Mouse (Mus musculus) heart, embryonic 12.5 days (tissue): ENCODE data around the gene Olfm1. TPM values are rescaled to one million over a fixed set of nuclear protein-coding genes. Genes with fewer than 3 reads are reported as not detected.

ENCODE experiments used
- ATAC-seq: fragments of 200-750 bp; cut with Nextera tagmentation; 2 replicates; pipeline ENCODE4 v1.8.0; 2017; ENCODE audit warnings: moderate TSS enrichment, moderate library complexity; ENCODE audit not compliant: insufficient number of reproducible peaks, low FRiP score
- H3K27ac ChIP-seq: fragments of 300-500 bp; sonication (generic); 2 replicates; pipeline ENCODE4 v1.5.1; 2016; ENCODE audit warnings: mild to moderate bottlenecking, moderate library complexity; ENCODE audit not compliant: poor library complexity, severe bottlenecking
- H3K27me3 ChIP-seq: fragments of 300-500 bp; sonication (generic); replicated peaks from 2 replicates; pipeline ENCODE4 v1.6.1; 2016; ENCODE audit warnings: mild to moderate bottlenecking, moderate library complexity
- H3K36me3 ChIP-seq: fragments of 300-500 bp; sonication (generic); 2 replicates; pipeline ENCODE4 v1.6.1; 2016; ENCODE audit warnings: mild to moderate bottlenecking, moderate library complexity
- H3K4me1 ChIP-seq: fragments of 300-500 bp; sonication (generic); replicated peaks from 2 replicates; pipeline ENCODE4 v1.6.1; 2016; ENCODE audit warnings: mild to moderate bottlenecking
- H3K4me2 ChIP-seq: fragments of 300-500 bp; sonication (generic); 2 replicates; pipeline ENCODE4 v1.6.1; 2016; ENCODE audit warnings: mild to moderate bottlenecking, moderate library complexity
- H3K4me3 ChIP-seq: fragments of 300-500 bp; sonication (generic); 2 replicates; pipeline ENCODE4 v1.5.1; 2016; ENCODE audit warnings: mild to moderate bottlenecking
- H3K9ac ChIP-seq: fragments of 300-500 bp; sonication (generic); 2 replicates; pipeline ENCODE4 v1.6.1; 2016; ENCODE audit warnings: mild to moderate bottlenecking, moderate library complexity
- H3K9me3 ChIP-seq: fragments of 300-500 bp; sonication (generic); replicated peaks from 2 replicates; pipeline ENCODE4 v1.6.1; 2016; ENCODE audit warnings: mild to moderate bottlenecking, moderate library complexity
- WGBS: fragments of 180-500 bp; shearing (Covaris S2); methylation state at CpG from one replicate; pipeline ENCODE4 v1.1.7; 2016; 5-methylcytosine and 5-hydroxymethylcytosine counted together
- polyA plus RNA-seq: library from polyadenylated mRNA; unstranded; fragments of >200 nt; fragmentation: Nextera tagmentation; extraction: Ambion mirVana; gene quantifications from 2 replicates; pipeline ENCODE4 v1.2.1, GENCODE M21; 2016

The Olfm1 gene
- polyA plus RNA-seq, 1 experiment from 2014 or later: 6.2 TPM

DNA sequence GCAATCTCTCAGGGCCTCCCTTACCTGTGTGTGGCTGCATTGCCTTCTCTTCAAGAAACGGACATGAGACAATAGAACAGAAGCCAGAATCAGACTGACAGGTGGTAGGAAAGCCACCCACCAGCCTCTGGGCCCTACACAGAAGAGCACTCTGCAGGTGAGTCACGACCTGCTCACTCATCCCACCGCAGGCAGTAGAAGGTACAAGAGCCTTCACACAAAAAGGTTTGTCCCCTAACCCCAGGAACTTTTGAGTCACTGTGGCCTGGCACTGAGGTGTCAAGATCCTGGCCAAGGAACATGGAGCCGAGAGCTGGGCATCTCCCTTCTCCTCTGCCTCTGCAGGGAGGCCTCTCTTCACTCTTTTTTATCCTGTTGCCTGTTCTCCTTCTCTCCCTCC, 42.3 kb downstream of the Olfm1 start:
- no peak overlapping the region for H3K4me2 ChIP-seq
- no peak overlapping the region for H3K27ac ChIP-seq
- H3K4me3 ChIP-seq: no peak overlapping the region
- ATAC-seq: no peak
- WGBS: 63% methylated on average over 4 of the region's 4 CpGs
- H3K4me1 ChIP-seq: 0 out of 2 replicates have a peak, but pooled peaks cover 7% of the 10 kb centered on the region
- H3K9ac ChIP-seq: no peak overlapping the region
- H3K27me3 ChIP-seq: no peaks in the 10 kb centered on the region
- H3K36me3 ChIP-seq: peaks cover under 1% of the 10 kb centered on the region; the same call in 1 of the 2 replicates
- 0 out of 2 replicates have a peak, but pooled peaks cover 3% of the 10 kb centered on the region for H3K9me3 ChIP-seq

DNA sequence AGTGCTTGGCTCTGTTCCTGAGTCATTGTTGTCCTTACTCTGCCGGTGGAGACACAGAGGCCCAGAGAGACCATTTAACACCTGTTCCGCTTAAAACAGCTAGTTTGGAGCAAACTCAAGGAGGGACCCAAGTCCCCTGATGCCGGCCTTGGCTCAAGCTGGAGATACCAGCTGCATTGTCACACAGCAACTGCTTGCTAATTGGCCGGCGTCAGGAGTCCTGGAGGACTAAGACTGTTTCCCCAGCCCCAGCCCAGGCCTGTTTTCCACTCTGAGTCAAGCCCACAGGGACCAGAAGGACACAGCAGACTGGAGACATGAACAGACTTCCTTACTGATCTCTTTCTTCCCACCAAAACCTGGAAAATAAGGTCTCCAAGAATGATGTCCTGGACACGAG, 43.7 kb downstream of the Olfm1 start:
- H3K9me3 ChIP-seq: 0 out of 2 replicates have a peak, but pooled peaks cover 3% of the 10 kb centered on the region
- no peak for ATAC-seq
- H3K36me3 ChIP-seq: no peaks in the 10 kb centered on the region
- H3K9ac ChIP-seq: no peak overlapping the region
- no peaks in the 10 kb centered on the region for H3K27me3 ChIP-seq
- no peak overlapping the region for H3K4me2 ChIP-seq
- H3K4me1 ChIP-seq: 0 out of 2 replicates have a peak, but pooled peaks cover 7% of the 10 kb centered on the region
- H3K4me3 ChIP-seq: no peak overlapping the region
- 70% methylated on average over 6 of the region's 6 CpGs for WGBS
- no peak overlapping the region for H3K27ac ChIP-seq

DNA sequence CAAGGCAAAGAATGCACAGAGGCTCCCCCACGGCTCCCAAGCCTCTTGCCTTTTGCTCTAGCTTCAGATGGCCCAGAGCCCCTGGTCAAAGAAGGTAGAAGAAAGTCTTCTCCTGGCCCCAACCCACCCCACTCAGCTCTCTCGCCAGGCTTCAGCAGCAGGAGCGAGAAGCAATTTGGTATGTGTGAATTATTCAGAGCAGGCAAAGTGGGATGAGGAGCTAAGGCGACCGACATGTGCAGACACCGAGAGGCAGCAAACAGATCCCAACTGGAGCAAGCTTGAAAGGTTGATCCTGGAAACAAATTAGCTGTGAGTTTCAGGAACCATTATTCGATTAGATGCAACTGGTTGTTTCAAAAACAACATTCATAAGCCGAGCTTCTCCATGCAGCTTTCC, 46.8 kb downstream of the Olfm1 start:
- Histone ChIP-seq H3K9ac (no peak overlapping the region), H3K36me3 (no peaks in the 10 kb centered on the region), H3K27me3 (peaks cover 8% of the 10 kb centered on the region; the same call in 1 of the 2 replicates), H3K4me2 (no peak overlapping the region), H3K9me3 (0 out of 2 replicates have a peak, but pooled peaks cover 3% of the 10 kb centered on the region), H3K4me1 (0 out of 2 replicates have a peak, but pooled peaks cover 7% of the 10 kb centered on the region), H3K27ac (no peak overlapping the region), H3K4me3 (no peak overlapping the region)
- ATAC-seq: no peak
- WGBS: 53% methylated on average over 8 of the region's 8 CpGs

GRCm38 (mm10) chr2:28240920-28241319, 48.1 kb downstream of the Olfm1 start:
- H3K4me1 ChIP-seq: 0 out of 2 replicates have a peak, but pooled peaks cover 7% of the 10 kb centered on the region
- WGBS: 69% methylated on average over 3 of the region's 3 CpGs
- no peak overlapping the region for H3K9ac ChIP-seq
- 0 out of 2 replicates have a peak, but pooled peaks cover 3% of the 10 kb centered on the region for H3K9me3 ChIP-seq
- peaks cover 10% of the 10 kb centered on the region for H3K27me3 ChIP-seq
- H3K4me2 ChIP-seq: no peak overlapping the region
- H3K4me3 ChIP-seq: no peak overlapping the region
- no peak overlapping the region for H3K27ac ChIP-seq
- no peak for ATAC-seq
- H3K36me3 ChIP-seq: no peaks in the 10 kb centered on the region

DNA sequence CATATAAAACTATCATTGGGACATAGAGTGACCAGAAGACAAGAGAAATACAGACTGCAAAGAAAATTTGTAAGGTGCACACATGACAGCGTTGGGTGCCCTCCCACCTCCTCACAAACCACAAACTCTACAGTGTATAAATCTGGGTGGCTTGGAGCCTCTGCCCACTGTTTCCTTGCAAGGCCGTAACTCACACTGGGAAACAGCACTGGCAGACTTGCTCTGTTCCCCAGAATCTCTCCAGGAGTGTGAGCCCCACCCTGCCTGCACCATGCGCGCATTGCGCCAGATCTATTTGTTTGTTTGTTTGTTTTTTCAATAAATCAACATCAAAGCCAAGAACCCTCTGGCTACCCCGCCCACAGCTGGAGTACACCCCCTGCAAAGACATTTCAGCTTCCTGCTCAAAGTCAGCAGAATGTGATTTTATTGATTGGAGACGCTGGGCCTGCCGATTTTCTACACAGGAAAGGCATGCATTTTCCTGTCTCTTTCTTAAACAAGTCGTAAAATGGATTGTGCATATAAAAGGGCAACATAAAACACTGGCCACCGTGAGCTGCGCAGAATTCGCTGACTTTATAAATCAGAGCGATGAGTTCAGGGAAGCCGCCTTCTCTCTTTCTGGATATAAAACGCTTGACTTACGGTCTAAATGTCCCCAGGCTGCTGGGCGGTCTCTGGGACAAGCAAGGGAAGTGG, 48.9 kb downstream of the Olfm1 start:
- Histone ChIP-seq H3K9me3 (0 out of 2 replicates have a peak, but pooled peaks cover 3% of the 10 kb centered on the region), H3K4me1 (0 out of 2 replicates have a peak, but pooled peaks cover 7% of the 10 kb centered on the region), H3K27me3 (peaks cover 18% of the 10 kb centered on the region), H3K9ac (no peak overlapping the region), H3K27ac (no peak overlapping the region), H3K36me3 (no peaks in the 10 kb centered on the region), H3K4me2 (no peak overlapping the region), H3K4me3 (no peak overlapping the region)
- 77% methylated on average over 17 of the region's 17 CpGs for WGBS
- no peak for ATAC-seq

DNA sequence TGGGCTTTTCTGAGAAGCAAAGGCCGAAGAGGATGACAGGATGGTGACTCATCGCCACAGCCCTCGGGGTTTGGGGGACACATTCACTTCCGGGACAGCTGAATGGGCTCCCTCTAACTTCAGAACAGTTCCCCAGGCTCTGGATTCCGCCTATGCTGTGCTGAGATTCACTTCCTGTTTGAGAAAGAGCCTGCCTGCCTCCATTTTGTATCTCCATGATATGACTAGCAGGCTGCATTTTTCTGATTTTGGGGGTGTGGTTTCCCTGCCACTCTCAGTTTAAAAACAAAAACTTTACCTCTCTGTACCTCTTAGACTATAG, 49.4 kb downstream of the Olfm1 start:
- H3K4me2 ChIP-seq: no peak overlapping the region
- WGBS: 70% methylated on average over 5 of the region's 5 CpGs

GRCm38 (mm10) chr2:28244667-28245395, 52.0 kb downstream of the Olfm1 start:
- ATAC-seq: no peak

More for the DNA sequence above, 49.4 kb downstream of the Olfm1 start:
- H3K4me3 ChIP-seq: no peak overlapping the region
- no peak for ATAC-seq
- H3K36me3 ChIP-seq: no peaks in the 10 kb centered on the region
- no peak overlapping the region for H3K27ac ChIP-seq
- 0 out of 2 replicates have a peak, but pooled peaks cover 3% of the 10 kb centered on the region for H3K9me3 ChIP-seq
- H3K9ac ChIP-seq: no peak overlapping the region
- 0 out of 2 replicates have a peak, but pooled peaks cover 7% of the 10 kb centered on the region for H3K4me1 ChIP-seq
- H3K27me3 ChIP-seq: peaks cover 19% of the 10 kb centered on the region

DNA sequence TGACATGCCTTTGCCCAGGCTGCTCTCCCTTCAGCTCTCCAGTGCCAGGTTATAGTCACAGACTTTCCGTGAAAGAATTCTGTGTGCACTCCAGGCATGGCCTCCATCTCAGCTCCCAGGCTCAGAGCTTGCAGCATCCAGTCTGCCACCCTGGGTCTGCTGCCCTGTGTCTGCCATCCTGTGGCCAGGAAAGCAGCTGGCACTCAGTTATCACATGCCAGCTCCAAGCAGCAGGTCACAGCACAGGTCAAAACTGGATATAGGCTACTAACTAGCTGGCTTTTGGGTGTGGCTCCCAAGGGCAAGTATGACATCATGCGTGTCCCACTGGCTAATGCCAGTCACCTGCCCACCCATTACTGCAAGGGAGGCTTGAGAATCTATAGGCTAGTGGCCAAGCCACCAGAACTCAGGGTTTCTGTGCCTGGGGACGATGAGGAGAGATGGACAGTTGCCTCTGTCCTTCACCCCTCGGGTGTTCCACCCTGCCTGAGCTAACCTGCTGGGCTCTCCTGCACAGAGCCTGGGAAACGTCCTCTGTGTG, 53.4 kb downstream of the Olfm1 start:
- WGBS: 75% methylated on average over 5 of the region's 5 CpGs
- no peak for ATAC-seq

More at GRCm38 (mm10) chr2:28244667-28245395, 52.0 kb downstream of the Olfm1 start:
- no peak overlapping the region for H3K4me2 ChIP-seq
- no peaks in the 10 kb centered on the region for H3K36me3 ChIP-seq
- H3K27ac ChIP-seq: no peak overlapping the region
- H3K4me3 ChIP-seq: no peak overlapping the region
- H3K9ac ChIP-seq: no peak overlapping the region
- no peaks in the 10 kb centered on the region for H3K4me1 ChIP-seq
- peaks cover 19% of the 10 kb centered on the region for H3K27me3 ChIP-seq
- WGBS: 59% methylated on average over 8 of the region's 8 CpGs
- no peaks in the 10 kb centered on the region for H3K9me3 ChIP-seq

GRCm38 (mm10) chr2:28247098-28247497, 54.3 kb downstream of the Olfm1 start:
- no peaks in the 10 kb centered on the region for H3K36me3 ChIP-seq
- no peak overlapping the region for H3K4me2 ChIP-seq
- no peaks in the 10 kb centered on the region for H3K4me1 ChIP-seq
- H3K9me3 ChIP-seq: no peaks in the 10 kb centered on the region
- H3K9ac ChIP-seq: no peak overlapping the region
- no peak overlapping the region for H3K27ac ChIP-seq
- no peak overlapping the region for H3K4me3 ChIP-seq
- 78% methylated on average over 11 of the region's 11 CpGs for WGBS
- H3K27me3 ChIP-seq: peaks cover 26% of the 10 kb centered on the region
- ATAC-seq: no peak

More for the DNA sequence above, 53.4 kb downstream of the Olfm1 start:
- Histone ChIP-seq H3K27ac (no peak overlapping the region), H3K9ac (no peak overlapping the region), H3K9me3 (no peaks in the 10 kb centered on the region), H3K4me2 (no peak overlapping the region), H3K27me3 (peaks cover 26% of the 10 kb centered on the region), H3K4me1 (no peaks in the 10 kb centered on the region), H3K36me3 (no peaks in the 10 kb centered on the region), H3K4me3 (no peak overlapping the region)

DNA sequence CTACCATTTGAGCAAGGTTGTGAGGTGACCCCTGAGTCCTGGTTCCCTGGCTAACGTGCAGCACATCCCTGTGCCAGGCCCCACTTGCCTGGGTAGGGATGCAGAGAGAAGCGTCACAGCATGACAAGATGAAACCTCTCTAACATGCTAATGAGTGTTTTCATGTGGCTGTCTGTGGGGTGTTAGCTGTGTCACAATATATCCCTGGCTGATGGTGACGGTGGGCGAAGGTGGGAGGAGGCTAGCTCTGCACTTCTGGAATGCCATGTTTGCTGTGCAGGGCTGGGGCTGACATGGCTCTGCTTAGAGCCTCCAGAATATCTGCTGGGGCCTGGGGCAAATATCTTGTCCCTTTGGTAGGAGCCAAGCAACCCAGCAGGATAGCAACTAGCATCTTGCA, 59.8 kb downstream of the Olfm1 start:
- no peak for ATAC-seq
- no peaks in the 10 kb centered on the region for H3K4me1 ChIP-seq
- no peak overlapping the region for H3K4me3 ChIP-seq
- H3K4me2 ChIP-seq: no peak overlapping the region
- H3K36me3 ChIP-seq: no peaks in the 10 kb centered on the region
- 72% methylated on average over 4 of the region's 4 CpGs for WGBS
- H3K27me3 ChIP-seq: peaks cover 17% of the 10 kb centered on the region
- no peak overlapping the region for H3K27ac ChIP-seq
- H3K9me3 ChIP-seq: no peaks in the 10 kb centered on the region
- H3K9ac ChIP-seq: no peak overlapping the region

GRCm38 (mm10) chr2:28256029-28256428, 63.2 kb downstream of the Olfm1 start:
- 83% methylated on average over 7 of the region's 7 CpGs for WGBS
- Histone ChIP-seq H3K4me3 (no peak overlapping the region), H3K4me2 (no peak overlapping the region), H3K9ac (no peak overlapping the region), H3K4me1 (no peaks in the 10 kb centered on the region), H3K27me3 (peaks cover 10% of the 10 kb centered on the region), H3K27ac (no peak overlapping the region), H3K9me3 (no peaks in the 10 kb centered on the region), H3K36me3 (no peaks in the 10 kb centered on the region)
- no peak for ATAC-seq
